ENCODE assay signal across 11 mouse cellular contexts in the genomic region with DNA sequence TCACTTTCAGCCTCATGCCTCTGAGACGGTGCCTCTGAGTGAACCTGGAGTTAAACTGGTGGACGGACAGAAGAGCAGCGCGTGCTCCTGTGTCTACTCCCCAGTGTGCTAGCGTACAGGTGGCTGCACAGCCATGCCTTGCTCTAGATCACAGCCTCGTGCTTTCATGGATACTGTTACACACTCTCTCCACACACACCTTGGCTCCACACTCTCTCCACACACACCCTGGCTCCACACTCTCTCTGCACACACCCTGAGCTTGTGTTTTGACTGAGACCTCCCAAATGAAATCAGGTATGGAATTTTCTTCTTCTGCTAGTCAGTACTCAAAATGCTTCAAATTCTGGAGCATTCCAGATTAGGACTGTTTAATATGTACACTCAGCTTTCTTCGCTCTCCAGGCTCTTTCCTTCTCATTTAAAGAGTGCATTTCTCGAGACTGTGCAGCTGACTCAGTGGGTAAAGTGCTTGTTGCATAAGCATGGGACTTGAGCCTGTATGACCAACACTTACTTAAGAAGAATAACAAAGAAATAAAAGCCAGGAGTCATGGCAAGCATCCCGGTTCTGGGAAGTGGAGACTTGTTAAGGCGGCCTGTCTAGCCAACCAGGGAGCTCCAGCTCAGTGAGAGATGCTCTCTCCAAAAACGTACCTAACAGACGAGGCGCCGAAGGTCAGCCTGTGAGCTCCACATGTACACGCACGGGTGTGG. TPM values are rescaled to one million over a fixed set of nuclear protein-coding genes. Genes with fewer than 3 reads are reported as not detected.
DNase-seq lines count a peak whose midpoint lies in the region; ATAC-seq lines count a peak whose summit lies in the region.
"Had no signal": no experiment of that assay in that cellular context is flagged by ENCODE, and none has a peak within 500 bp of the region (broad histone marks: within the 10 kb centered on the region; RNA-seq: fewer than 3 reads in every experiment).

No protein-coding gene starts in this region.

- DNase-seq in frontal cortex, postnatal 14 days (ENCODE audit: low spot score in 2 of 2) = no peak
- DNase-seq in brain, adult 2 months (ENCODE audit: low read depth, low spot score) = peak; percentile 35
- peak; percentile 37 to 39 for DNase-seq in heart, postnatal 14 days
- peak; percentile 80 for DNase-seq in lung, postnatal 14 days
- no peak for DNase-seq in layer of hippocampus, postnatal 14 days (ENCODE audit: low spot score in 2 of 2)
- DNase-seq in cerebellum, postnatal 4 days (ENCODE audit: low spot score in 2 of 2) = no peak
- DNase-seq: embryo, embryonic 11 days; midbrain, embryonic 14.5 days; thymus, adult 18-20 months had no signal

- intact Hi-C loops in heart, postnatal 14 days (cut with DNase I) = no loop called here

- ATAC-seq in frontal cortex, adult (ENCODE audit: low TSS enrichment) = peak; percentile 56
- no peak for ATAC-seq in inflammation-experienced regulatory T-cells, adult 6 months

RNA-seq across cellular contexts. Expression of gene Cacybp, which starts 51.1 kb away (rescaled TPM):
- total RNA-seq in heart, postnatal 14 days (2021) = 10 to 100 TPM; 52.5 to 58.9 TPM
- 10 to 100 TPM; 69.2 to 84.9 TPM for total RNA-seq in layer of hippocampus, postnatal 14 days (2021)
- 100 to 1,000 TPM in 2 of 3 experiments, 10 to 100 TPM in 1; 88.4 to 163 (median 107) TPM for polyA plus RNA-seq in inflammation-experienced regulatory T-cells, adult 6 months (2017; shearing (Covaris generic))

Comparison
In these comparisons a context has a peak if more than half of its experiments do, and no peak if none do; other contexts are left out.
1. DNase-seq: peak in brain, adult 2 months (single experiment), heart, postnatal 14 days (2 of 2) and lung, postnatal 14 days (single experiment); none in frontal cortex, postnatal 14 days (0 of 2), layer of hippocampus, postnatal 14 days (0 of 2) and cerebellum, postnatal 4 days (0 of 2).